Mouse (Mus musculus) kidney, embryonic 15.5 days (tissue): Measurements from ENCODE around the gene 2300003K06Rik. TPM values are rescaled to one million over a fixed set of nuclear protein-coding genes. Genes with fewer than 3 reads are reported as not detected.
"Not testable (repeated sequence)": the region's sequence is repeated elsewhere in the genome, so short reads cannot be mapped to it uniquely, and the experiment has no call there.

Experiments used
- ATAC-seq: fragments of 200-750 bp; cut with Nextera tagmentation; replicated peaks from 2 replicates; pipeline ENCODE4 v1.8.0; 2017; ENCODE audit warnings: moderate TSS enrichment; ENCODE audit not compliant: low FRiP score
- H3K27ac ChIP-seq: fragments of 300-500 bp; sonication (generic); 2 replicates; pipeline ENCODE4 v1.5.1; 2015; ENCODE audit warnings: mild to moderate bottlenecking, inconsistent platforms
- H3K27me3 ChIP-seq: fragments of 300-500 bp; sonication (generic); 2 replicates; pipeline ENCODE4 v1.6.1; 2015; ENCODE audit warnings: inconsistent platforms
- H3K36me3 ChIP-seq: fragments of 300-500 bp; sonication (generic); 2 replicates; pipeline ENCODE4 v1.6.1; 2015; ENCODE audit warnings: inconsistent platforms
- H3K4me1 ChIP-seq: fragments of 300-500 bp; sonication (generic); 2 replicates; pipeline ENCODE4 v1.6.1; 2015; ENCODE audit warnings: inconsistent platforms
- H3K4me2 ChIP-seq: fragments of 300-500 bp; sonication (generic); 2 replicates; pipeline ENCODE4 v1.6.1; 2015; ENCODE audit warnings: moderate library complexity, mild to moderate bottlenecking, inconsistent platforms
- H3K4me3 ChIP-seq: fragments of 300-500 bp; sonication (generic); replicated peaks from 2 replicates; pipeline ENCODE4 v1.5.1; 2015; ENCODE audit warnings: mild to moderate bottlenecking, inconsistent platforms
- H3K9ac ChIP-seq: fragments of 300-500 bp; sonication (generic); 2 replicates; pipeline ENCODE4 v1.6.1; 2015; ENCODE audit warnings: mild to moderate bottlenecking, inconsistent platforms
- H3K9me3 ChIP-seq: fragments of 300-500 bp; sonication (generic); replicated peaks from 2 replicates; pipeline ENCODE4 v1.6.1; 2016; ENCODE audit warnings: inconsistent platforms
- WGBS: fragments of 180-500 bp; shearing (Covaris S2); methylation state at CpG from one replicate; pipeline ENCODE4 v1.1.7; 2015; ENCODE audit warnings: mixed read lengths; 5-methylcytosine and 5-hydroxymethylcytosine counted together
- polyA plus RNA-seq: library from polyadenylated mRNA; unstranded; fragments of >200 nt; fragmentation: Nextera tagmentation; extraction: Ambion mirVana; gene quantifications from 2 replicates; pipeline ENCODE4 v1.2.1, GENCODE M21; 2015

Gene 2300003K06Rik
- polyA plus RNA-seq, 1 experiment from 2014 or later = not detected

GRCm38 (mm10) chr11:99798832-99799231 is 39.0 kb downstream of the 2300003K06Rik start, which contains the start of gene Gm11569:
Gene Gm11569, minus strand, starts transcription at chr11:99798932.
- ATAC-seq, H3K9ac ChIP-seq: not testable (repeated sequence)
- no CpG with 5 or more reads among the region's 1 CpGs for WGBS

DNA sequence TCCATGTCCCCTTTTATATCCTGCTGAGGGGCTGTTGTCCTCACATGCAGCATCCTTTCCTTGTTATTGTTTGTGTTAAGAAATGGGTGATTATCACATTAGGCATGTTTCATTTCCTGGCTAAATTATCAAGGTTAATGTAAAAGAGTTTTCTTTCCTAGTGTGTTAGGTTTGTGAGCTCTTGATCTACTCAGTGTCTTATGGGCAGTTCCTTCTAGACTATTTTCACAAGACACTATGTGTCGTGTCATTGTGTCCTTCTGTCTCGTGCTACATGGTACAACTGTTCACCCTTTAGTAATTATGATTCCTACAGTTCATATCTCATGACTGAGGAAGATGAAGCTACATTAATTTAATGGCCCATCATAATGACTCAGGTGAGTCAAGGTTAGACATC is 44.5 kb downstream of the 2300003K06Rik start, which contains the start of gene Gm11596:
Gene Gm11596 (minus strand): TSS at position 101 of the 400 bp plus-strand sequence.
- no peak within 1 kb of the TSS for H3K9ac ChIP-seq
- no peak within 1 kb of the TSS for H3K4me2 ChIP-seq
- ATAC-seq = no peak
- H3K27ac ChIP-seq = no peak within 1 kb of the TSS
- no peaks in the 10 kb centered on the region for H3K4me1 ChIP-seq
- no peaks in the 10 kb centered on the region for H3K36me3 ChIP-seq
- H3K27me3 ChIP-seq = no peaks in the 10 kb centered on the region
- no peak within 1 kb of the TSS for H3K4me3 ChIP-seq
- WGBS = 68% methylated on average over 2 of the region's 2 CpGs
- H3K9me3 ChIP-seq = no peaks in the 10 kb centered on the region

More at GRCm38 (mm10) chr11:99798832-99799231, 39.0 kb downstream of the 2300003K06Rik start, which contains the start of gene Gm11569:
- not testable (repeated sequence) for H3K27me3 ChIP-seq, H3K36me3 ChIP-seq, H3K27ac ChIP-seq, H3K9me3 ChIP-seq, H3K4me2 ChIP-seq, H3K4me3 ChIP-seq, H3K4me1 ChIP-seq

Other genes starting within 250 kb of the 2300003K06Rik start
- gene Krtap1-3, start 246.7 kb downstream of the 2300003K06Rik start, polyA plus RNA-seq = not detected in 2 replicates
- not detected in 2 replicates for gene Krtap9-3, start 240.0 kb downstream of the 2300003K06Rik start, polyA plus RNA-seq
- not detected in 2 replicates for gene Gm11938, start 234.8 kb downstream of the 2300003K06Rik start, polyA plus RNA-seq
- not detected in 2 replicates for gene Gm11937, start 227.9 kb downstream of the 2300003K06Rik start, polyA plus RNA-seq
- not detected in 2 replicates for gene Krtap2-4, start 223.2 kb downstream of the 2300003K06Rik start, polyA plus RNA-seq
- gene Gm11562, start 217.6 kb downstream of the 2300003K06Rik start, polyA plus RNA-seq = not detected in 2 replicates
- not detected in 2 replicates for gene Krtap4-1, start 209.8 kb downstream of the 2300003K06Rik start, polyA plus RNA-seq
- gene Krtap4-2, start 203.0 kb downstream of the 2300003K06Rik start, polyA plus RNA-seq = not detected in 2 replicates
- gene Krtap4-7, start 194.0 kb downstream of the 2300003K06Rik start, polyA plus RNA-seq = not detected in 2 replicates
- gene Gm11555, start 187.8 kb downstream of the 2300003K06Rik start, polyA plus RNA-seq = not detected in 2 replicates
- gene Gm11563, start 179.1 kb downstream of the 2300003K06Rik start, polyA plus RNA-seq = not detected in 2 replicates
- not detected in 2 replicates for gene Krtap4-6, start 172.1 kb downstream of the 2300003K06Rik start, polyA plus RNA-seq
- not detected in 2 replicates for gene Gm14190, start 147.3 kb downstream of the 2300003K06Rik start, polyA plus RNA-seq
- gene Gm14180, start 103.8 kb downstream of the 2300003K06Rik start, polyA plus RNA-seq = not detected in 2 replicates
- gene Gm11595, start 65.2 kb downstream of the 2300003K06Rik start, polyA plus RNA-seq = not detected in 2 replicates
- gene Krtap4-8, start 57.4 kb downstream of the 2300003K06Rik start, polyA plus RNA-seq = not detected in 2 replicates
- gene Krtap4-9, start 52.9 kb downstream of the 2300003K06Rik start, polyA plus RNA-seq = not detected in 2 replicates
- not detected in 2 replicates for gene Gm11596, start 44.6 kb downstream of the 2300003K06Rik start, polyA plus RNA-seq
- gene Gm11569, start 39.1 kb downstream of the 2300003K06Rik start, polyA plus RNA-seq = not detected in 2 replicates
- not detected in 2 replicates for gene Gm11554, start 33.6 kb downstream of the 2300003K06Rik start, polyA plus RNA-seq
- gene Krtap4-13, start 28.2 kb downstream of the 2300003K06Rik start, polyA plus RNA-seq = not detected in 2 replicates
- gene Gm11564, start 22.4 kb downstream of the 2300003K06Rik start, polyA plus RNA-seq = not detected in 2 replicates
- not detected in 2 replicates for gene Krtap4-16, start 13.5 kb upstream of the 2300003K06Rik start, polyA plus RNA-seq
- gene Gm11568, start 19.9 kb upstream of the 2300003K06Rik start, polyA plus RNA-seq = not detected in 2 replicates
- not detected in 2 replicates for gene Gm11559, start 26.4 kb upstream of the 2300003K06Rik start, polyA plus RNA-seq
- gene Krtap9-1, start 35.3 kb upstream of the 2300003K06Rik start, polyA plus RNA-seq = not detected in 2 replicates
- not detected in 2 replicates for gene Gm11567, start 41.1 kb upstream of the 2300003K06Rik start, polyA plus RNA-seq
- gene Krtap31-1, start 69.9 kb upstream of the 2300003K06Rik start, polyA plus RNA-seq = not detected in 2 replicates
- not detected in 2 replicates for gene Gm11565, start 76.7 kb upstream of the 2300003K06Rik start, polyA plus RNA-seq
- not detected in 2 replicates for gene Krtap31-2, start 98.2 kb upstream of the 2300003K06Rik start, polyA plus RNA-seq
- not detected in 2 replicates for gene Krtap9-5, start 110.4 kb upstream of the 2300003K06Rik start, polyA plus RNA-seq
- not detected in 2 replicates for gene Krtap29-1, start 141.0 kb upstream of the 2300003K06Rik start, polyA plus RNA-seq
- gene Krtap16-1, start 148.5 kb upstream of the 2300003K06Rik start, polyA plus RNA-seq = not detected in 2 replicates
- not detected in 2 replicates for gene Krtap17-1, start 155.9 kb upstream of the 2300003K06Rik start, polyA plus RNA-seq
- gene Krt33a, start 178.1 kb upstream of the 2300003K06Rik start, polyA plus RNA-seq = not detected in 2 replicates
- not detected in 2 replicates for gene Krt33b, start 191.8 kb upstream of the 2300003K06Rik start, polyA plus RNA-seq
- gene Krt34, start 203.5 kb upstream of the 2300003K06Rik start, polyA plus RNA-seq = not detected in 2 replicates
- gene Krt31, start 212.5 kb upstream of the 2300003K06Rik start, polyA plus RNA-seq = not detected in 2 replicates